Mouse (Mus musculus) MN1 (cell line): ENCODE data around the gene Htr7.

ENCODE experiments used
- DNase-seq: peaks from one replicate; pipeline ENCODE4 v3.0.0-alpha.2; 2016; ENCODE audit warnings: low spot score

Gene Htr7

GRCm38 (mm10) chr19:36057231-36057811 lies at the start of gene Htr7:
Gene Htr7 (minus strand): TSS chr19:36057507.
- DNase-seq = no peak

DNA sequence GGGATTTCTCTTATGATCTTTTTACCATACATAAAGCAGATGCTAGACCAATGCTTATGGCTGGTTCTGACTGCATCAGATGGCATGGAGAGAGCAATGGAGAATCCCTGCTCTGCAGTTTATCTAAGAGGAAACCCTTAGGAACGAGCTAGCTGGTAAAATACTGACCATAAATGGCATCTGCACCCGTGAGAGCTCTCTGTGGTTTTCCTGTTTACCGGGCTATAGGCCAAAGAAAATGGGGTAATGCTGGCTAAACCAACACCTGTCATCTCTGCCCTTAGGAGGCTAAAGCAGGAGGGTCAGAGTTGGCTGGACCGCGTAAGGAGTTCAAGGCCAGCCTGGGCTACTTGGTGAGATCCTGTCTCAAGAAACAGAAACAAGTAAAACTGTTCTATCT lies 46.6 kb upstream of the Htr7 start:
- DNase-seq = no peak

- no peak for DNase-seq
Observed at GRCm38 (mm10) chr19:36098916-36099315, 41.6 kb upstream of the Htr7 start.

DNA sequence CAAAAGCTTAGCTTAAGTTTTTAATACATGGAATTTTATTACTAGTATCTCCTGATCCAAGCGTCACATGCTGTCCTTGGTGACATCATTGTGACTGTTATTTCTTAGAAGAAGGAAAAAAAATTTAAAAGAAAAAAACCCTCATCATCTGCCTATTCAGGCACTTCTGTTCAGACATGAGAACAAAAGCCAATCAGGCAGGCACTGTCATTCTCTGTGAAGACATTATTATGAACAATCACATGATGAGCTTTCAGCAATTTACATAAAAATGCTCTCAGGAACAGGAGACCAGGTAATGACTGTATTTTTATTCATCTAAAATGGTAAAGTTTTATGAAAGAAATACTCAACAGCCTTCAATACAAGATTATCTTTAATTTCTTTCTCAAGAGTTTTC lies 41.0 kb upstream of the Htr7 start:
- DNase-seq = no peak

- no peak for DNase-seq
Observed at GRCm38 (mm10) chr19:36097194-36097593, 39.9 kb upstream of the Htr7 start.

DNA sequence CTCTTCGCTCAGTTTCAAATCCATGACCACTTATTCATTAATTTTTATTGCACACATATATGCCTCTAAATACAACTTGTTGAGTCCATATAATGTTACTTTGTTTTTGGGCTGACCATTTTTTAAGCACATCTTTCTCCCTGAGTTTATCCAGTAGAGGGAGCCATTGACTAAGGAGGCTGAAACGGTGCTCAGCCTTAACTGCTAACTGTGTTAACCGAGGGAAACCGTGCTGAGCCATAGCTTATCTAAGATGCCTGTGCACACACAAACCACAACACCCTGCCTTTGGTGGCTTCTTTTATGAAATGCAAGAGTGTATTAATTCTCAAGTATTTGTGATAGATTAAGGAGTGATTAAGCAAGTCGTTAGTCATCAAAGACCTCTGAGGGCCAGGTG lies 33.5 kb upstream of the Htr7 start:
- DNase-seq = peak; percentile 49

GRCm38 (mm10) chr19:36083262-36084225 lies 26.2 kb upstream of the Htr7 start, which contains the start of gene Rpp30:
Gene Rpp30 (plus strand): TSS chr19:36083716.
- DNase-seq = peak; percentile 89

- peak; percentile 72 for DNase-seq
Observed at GRCm38 (mm10) chr19:36082606-36083261, 25.4 kb upstream of the Htr7 start.

- DNase-seq = peak; percentile 44
Observed at GRCm38 (mm10) chr19:36062801-36063529, 5.7 kb upstream of the Htr7 start.

- DNase-seq = no peak
Observed at GRCm38 (mm10) chr19:36056502-36057221, 645 bp downstream of the Htr7 start.

DNA sequence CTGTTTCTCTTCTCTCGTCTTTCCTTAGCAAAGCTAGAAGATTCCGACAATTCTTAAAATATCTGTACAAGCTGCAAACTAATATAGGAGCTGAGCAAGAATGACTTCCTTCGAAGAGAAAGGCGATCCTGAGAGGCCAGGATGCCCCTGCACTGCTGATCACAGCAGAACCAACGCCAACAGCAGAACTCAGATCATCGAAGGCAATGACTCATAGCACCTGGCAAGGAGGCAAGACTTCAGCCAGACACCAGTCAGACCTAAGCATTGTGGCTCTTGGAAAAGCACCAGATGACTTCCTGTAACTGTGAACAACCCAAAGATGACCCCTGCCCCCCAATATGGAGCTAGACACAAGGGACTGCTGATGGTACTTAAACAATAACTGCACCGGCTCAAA lies 11.3 kb downstream of the Htr7 start:
- no peak for DNase-seq

DNA sequence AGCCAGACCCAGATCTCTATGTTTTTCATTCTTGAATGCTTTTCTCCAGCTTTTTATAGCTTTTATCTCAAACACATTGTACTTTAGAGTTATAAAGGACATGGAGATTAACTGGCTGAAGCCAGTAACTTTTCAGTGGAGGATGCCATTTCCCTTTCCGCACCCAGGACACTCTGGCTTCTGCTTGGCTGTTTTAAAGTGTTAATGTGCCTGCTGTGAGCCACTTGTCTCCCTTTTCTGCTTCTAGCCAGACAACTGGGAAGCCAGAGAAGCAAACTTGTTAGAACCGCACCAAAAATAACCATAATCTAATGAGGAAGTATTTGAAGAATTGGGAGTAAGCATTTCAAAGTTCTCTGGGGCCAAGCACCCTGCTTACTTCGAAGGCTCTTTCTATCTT lies 42.5 kb downstream of the Htr7 start:
- DNase-seq = no peak

DNA sequence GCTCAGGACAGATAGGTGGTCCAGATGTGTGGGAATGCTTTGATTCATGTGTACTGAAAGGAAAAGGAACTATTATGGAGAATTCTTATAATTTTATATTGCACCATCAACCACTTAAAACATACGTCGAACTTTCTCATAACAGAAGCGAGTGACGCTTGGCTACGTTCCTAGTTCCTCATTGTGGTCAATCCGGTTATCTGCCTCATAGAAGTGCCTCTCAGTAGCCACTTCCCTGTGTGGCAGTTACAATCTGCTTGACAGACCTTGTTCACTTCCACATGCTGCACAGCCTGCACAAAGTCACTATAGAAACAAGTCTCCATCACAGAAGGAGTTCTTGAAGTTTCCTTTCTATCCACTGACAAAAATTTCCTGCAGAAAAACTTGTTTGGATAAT lies 51.0 kb downstream of the Htr7 start:
- DNase-seq = no peak

GRCm38 (mm10) chr19:36004961-36005360 lies 52.3 kb downstream of the Htr7 start:
- DNase-seq = no peak

DNA sequence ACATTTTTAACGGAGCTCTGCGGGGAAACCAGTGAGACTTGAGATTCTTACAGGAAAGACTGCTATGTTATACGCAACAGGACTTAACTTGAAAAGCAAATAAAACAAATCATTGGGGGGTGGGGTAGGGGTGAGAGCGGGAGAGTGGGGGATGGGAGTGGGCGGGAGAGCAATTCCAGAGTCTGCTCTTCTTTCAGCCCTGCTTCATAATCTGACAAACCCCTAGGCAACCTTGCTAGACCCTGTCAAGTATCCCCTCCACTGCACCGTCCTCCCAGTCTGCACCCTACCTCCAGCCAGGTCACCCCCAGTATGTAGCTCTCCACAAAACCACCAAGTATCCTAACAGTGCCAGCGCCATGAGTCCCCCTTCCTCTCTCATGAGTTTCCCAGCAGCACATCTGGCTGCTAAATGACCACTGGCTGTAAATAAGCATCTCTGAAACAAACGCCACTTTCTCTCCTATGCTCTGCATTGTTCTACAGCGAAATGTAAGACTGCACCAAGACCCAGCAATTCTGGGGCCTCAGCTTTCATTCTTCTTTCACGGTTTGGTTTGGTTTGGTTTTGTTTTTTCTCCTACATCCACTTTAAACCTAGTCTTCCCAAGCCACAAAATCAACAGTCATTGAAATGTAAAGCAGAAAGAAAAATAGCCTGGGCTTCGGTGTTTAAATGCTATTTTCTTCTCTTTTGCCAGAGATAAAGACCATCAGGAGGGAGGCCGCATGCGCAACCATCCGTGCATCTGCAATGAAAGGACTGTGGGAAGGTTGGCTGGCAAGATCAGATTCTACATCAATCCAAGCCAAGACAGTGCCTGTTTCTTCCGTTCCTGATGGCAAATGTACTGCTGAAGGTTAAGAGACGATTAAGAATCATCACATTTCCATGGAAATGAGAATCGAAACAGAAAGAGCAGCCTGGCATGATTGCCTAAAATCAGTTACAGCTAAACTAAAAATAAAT lies 54.5 kb downstream of the Htr7 start:
- no peak for DNase-seq

GRCm38 (mm10) chr19:36001512-36001911 lies 55.8 kb downstream of the Htr7 start:
- peak; percentile 14 for DNase-seq

DNA sequence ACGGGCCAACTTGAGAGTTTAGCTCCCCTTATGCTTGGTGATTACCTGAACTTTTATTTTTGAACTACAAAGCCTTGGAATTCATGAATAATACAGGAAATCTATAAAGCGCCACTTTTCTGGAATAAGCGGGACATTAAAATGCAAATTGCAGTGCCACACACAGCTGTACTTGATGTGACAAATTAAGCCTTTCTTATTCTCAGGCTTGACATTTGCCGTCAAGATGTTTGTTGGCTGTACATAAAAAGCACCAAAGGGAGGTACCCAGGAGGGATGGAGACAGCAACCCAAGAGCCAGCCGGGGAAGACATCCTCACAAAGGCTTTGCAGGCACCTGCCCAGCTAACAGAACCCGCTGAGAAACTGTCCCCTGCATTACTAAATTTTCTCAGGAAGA lies 56.4 kb downstream of the Htr7 start:
- DNase-seq = no peak

- no peak for DNase-seq
Observed at GRCm38 (mm10) chr19:35997384-35997783, 59.9 kb downstream of the Htr7 start.

DNA sequence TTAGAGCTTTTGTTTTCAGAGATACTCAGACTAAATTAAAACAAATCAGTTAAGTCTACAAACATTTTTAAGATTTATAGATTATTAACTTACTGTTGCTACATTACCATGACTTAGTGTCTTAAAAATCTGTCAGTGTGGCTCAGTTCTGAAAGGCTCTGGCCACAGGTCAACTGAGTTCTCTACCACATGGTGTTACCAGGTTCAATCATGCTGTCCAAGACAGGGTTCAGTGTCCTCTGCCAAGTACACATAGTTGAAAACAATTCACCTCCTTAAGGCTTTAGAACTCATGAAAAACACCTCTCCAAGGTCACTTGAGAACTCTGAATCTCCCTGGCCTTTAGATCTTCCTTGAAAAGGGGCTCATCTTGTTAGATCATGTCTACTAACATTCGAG lies 69.8 kb downstream of the Htr7 start:
- DNase-seq = no peak

DNA sequence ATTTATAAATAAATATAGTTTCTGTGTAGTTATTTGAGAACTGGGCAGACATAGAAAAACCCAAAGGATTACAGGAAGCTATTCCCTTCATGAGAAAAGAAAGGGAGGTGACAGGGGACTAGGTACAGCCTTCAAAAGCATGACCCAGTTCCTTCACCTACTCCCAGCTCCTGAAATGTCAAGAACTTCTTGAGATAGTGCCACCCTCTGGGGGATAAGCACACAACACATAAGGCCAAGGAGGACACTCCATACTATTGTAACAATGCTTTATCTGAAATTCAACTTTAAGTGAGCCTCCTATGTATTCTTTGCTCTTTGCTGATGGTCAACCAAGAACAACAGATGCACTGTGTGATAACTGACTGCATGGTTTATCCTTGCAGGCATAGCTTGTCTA lies 82.6 kb downstream of the Htr7 start:
- no peak for DNase-seq
